Mouse (Mus musculus) liver, postnatal 0 days (tissue): ENCODE measurements around the gene P2ry12.

Source experiments
- CTCF ChIP-seq: sonication (generic); IDR thresholded peaks from 2 replicates; pipeline ENCODE4 v1.5.1; 2016; ENCODE audit warnings: antibody characterized with exemption, low read depth
- EP300 ChIP-seq: IDR thresholded peaks from 2 replicates; pipeline ENCODE4 v1.6.1; 2016; ENCODE audit warnings: antibody characterized with exemption, low read depth, mild to moderate bottlenecking

DNA sequence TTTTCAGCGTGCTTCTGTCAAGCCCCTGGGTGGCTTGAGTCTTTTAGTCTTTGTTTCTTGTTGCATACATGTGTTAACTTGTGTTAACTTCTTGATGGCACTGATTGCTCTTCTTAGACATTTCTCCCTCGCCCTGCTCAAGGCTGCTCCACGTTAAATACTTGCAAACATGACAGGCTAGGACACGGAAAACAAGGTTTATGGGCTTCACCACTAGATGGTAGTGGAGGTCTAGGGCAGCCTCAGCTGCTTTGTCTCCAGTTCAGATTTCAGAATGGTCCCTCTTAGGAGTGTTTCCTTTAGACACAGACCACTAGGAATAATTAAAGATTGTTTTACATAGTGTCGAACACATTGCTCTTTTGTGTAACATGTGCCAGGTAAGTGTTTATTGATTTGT, 87.4 kb downstream of the P2ry12 start:
- TF ChIP-seq CTCF = peak; percentile 91
- TF ChIP-seq EP300 = no peak
